Mouse (Mus musculus) liver, embryonic 16.5 days (tissue): Measurements from ENCODE around the gene Gm8082. TPM values are rescaled to one million over a fixed set of nuclear protein-coding genes. Genes with fewer than 3 reads are reported as not detected.
"Not testable (repeated sequence)": the region's sequence is repeated elsewhere in the genome, so short reads cannot be mapped to it uniquely, and the experiment has no call there.

Experiments
- ATAC-seq: fragments of 200-750 bp; cut with Nextera tagmentation; 2 replicates; pipeline ENCODE4 v1.8.0; 2017; ENCODE audit warnings: low read depth, mild to moderate bottlenecking, moderate number of reproducible peaks, moderate library complexity
- H3K27ac ChIP-seq: fragments of 300-500 bp; sonication (generic); 2 replicates; pipeline ENCODE4 v1.5.1; 2014; ENCODE audit warnings: mild to moderate bottlenecking, low read length
- H3K27me3 ChIP-seq: fragments of 300-500 bp; sonication (generic); 2 replicates; pipeline ENCODE4 v1.6.1; 2014; ENCODE audit warnings: low read depth, low read length, mixed read lengths; ENCODE audit not compliant: control insufficient read depth, insufficient read depth
- H3K36me3 ChIP-seq: fragments of 300-500 bp; sonication (generic); 2 replicates; pipeline ENCODE4 v1.6.1; 2014; ENCODE audit warnings: mild to moderate bottlenecking; ENCODE audit not compliant: control insufficient read depth, insufficient read depth
- H3K4me1 ChIP-seq: fragments of 300-500 bp; sonication (generic); 2 replicates; pipeline ENCODE4 v1.6.1; 2014; ENCODE audit warnings: low read depth, low read length, mixed read lengths; ENCODE audit not compliant: control insufficient read depth
- H3K4me2 ChIP-seq: fragments of 300-500 bp; sonication (generic); 2 replicates; pipeline ENCODE4 v1.6.1; 2014; ENCODE audit warnings: low read depth, low read length, mixed read lengths
- H3K4me3 ChIP-seq: fragments of 300-500 bp; sonication (generic); 2 replicates; pipeline ENCODE4 v1.5.1; 2014; ENCODE audit warnings: low read depth, mild to moderate bottlenecking, low read length
- H3K9ac ChIP-seq: fragments of 300-500 bp; sonication (generic); 2 replicates; pipeline ENCODE4 v1.6.1; 2014; ENCODE audit warnings: low read depth, low read length
- H3K9me3 ChIP-seq: fragments of 300-500 bp; sonication (generic); replicated peaks from 2 replicates; pipeline ENCODE4 v1.6.1; 2016; ENCODE audit warnings: low read length; ENCODE audit not compliant: control insufficient read depth
- WGBS: fragments of 180-500 bp; shearing (Covaris S2); extraction: QIAGEN DNeasy Blood & Tissue Kit; methylation state at CpG from one replicate; pipeline ENCODE4 v1.1.7; 2014; ENCODE audit not compliant: insufficient replicate concordance; 5-methylcytosine and 5-hydroxymethylcytosine counted together
- polyA plus RNA-seq: library from polyadenylated mRNA; unstranded; fragments of >200 nt; fragmentation: Nextera tagmentation; extraction: Ambion mirVana; gene quantifications from 2 replicates; pipeline ENCODE4 v1.2.1, GENCODE M21; 2015

Gene Gm8082
- polyA plus RNA-seq: not detected in 2 replicates

- no CpG with 5 or more reads among the region's 1 CpGs for WGBS
- H3K27ac ChIP-seq, H3K9me3 ChIP-seq, H3K4me1 ChIP-seq, H3K4me2 ChIP-seq, H3K4me3 ChIP-seq, ATAC-seq, H3K36me3 ChIP-seq, H3K9ac ChIP-seq, H3K27me3 ChIP-seq: not testable (repeated sequence)
These were observed at the start of gene Gm8082 for GRCm38 (mm10) chr14:42993524-42993923. Gene Gm8082 (minus strand): TSS chr14:42993624.

- not testable (repeated sequence) for ATAC-seq, H3K9me3 ChIP-seq, H3K9ac ChIP-seq, H3K27ac ChIP-seq, H3K4me3 ChIP-seq, H3K36me3 ChIP-seq, H3K4me1 ChIP-seq, H3K4me2 ChIP-seq, H3K27me3 ChIP-seq
These were observed 22.1 kb upstream of the Gm8082 start, which contains the start of gene Gm10376 for GRCm38 (mm10) chr14:43015528-43015927. Gene Gm10376 (minus strand): TSS chr14:43015628.

Other genes starting within 250 kb of the Gm8082 start
- gene Gm3015, start 224.8 kb downstream of the Gm8082 start, polyA plus RNA-seq: not detected in 2 replicates
- gene Gm10377, start 195.6 kb downstream of the Gm8082 start, polyA plus RNA-seq: not detected in 2 replicates
- gene Gm21977, start 140.1 kb downstream of the Gm8082 start, polyA plus RNA-seq: not detected in 2 replicates
- not detected in 2 replicates for gene Gm10376, start 22.0 kb upstream of the Gm8082 start, polyA plus RNA-seq
- gene Gm8094, start 83.0 kb upstream of the Gm8082 start, polyA plus RNA-seq: not detected in 2 replicates
- gene Gm8104, start 107.0 kb upstream of the Gm8082 start, polyA plus RNA-seq: not detected in 2 replicates
- gene Gm7233, start 186.2 kb upstream of the Gm8082 start, polyA plus RNA-seq: not detected in 2 replicates
- not detected in 2 replicates for gene Gm8122, start 241.7 kb upstream of the Gm8082 start, polyA plus RNA-seq